Mouse (Mus musculus) layer of hippocampus, adult 9-10 months (tissue): ENCODE data around the gene Afg1l.

Experiments used
- DNase-seq: peaks from one replicate; pipeline ENCODE4 v3.0.0; 2022; ENCODE audit warnings: low spot score

Gene Afg1l

DNA sequence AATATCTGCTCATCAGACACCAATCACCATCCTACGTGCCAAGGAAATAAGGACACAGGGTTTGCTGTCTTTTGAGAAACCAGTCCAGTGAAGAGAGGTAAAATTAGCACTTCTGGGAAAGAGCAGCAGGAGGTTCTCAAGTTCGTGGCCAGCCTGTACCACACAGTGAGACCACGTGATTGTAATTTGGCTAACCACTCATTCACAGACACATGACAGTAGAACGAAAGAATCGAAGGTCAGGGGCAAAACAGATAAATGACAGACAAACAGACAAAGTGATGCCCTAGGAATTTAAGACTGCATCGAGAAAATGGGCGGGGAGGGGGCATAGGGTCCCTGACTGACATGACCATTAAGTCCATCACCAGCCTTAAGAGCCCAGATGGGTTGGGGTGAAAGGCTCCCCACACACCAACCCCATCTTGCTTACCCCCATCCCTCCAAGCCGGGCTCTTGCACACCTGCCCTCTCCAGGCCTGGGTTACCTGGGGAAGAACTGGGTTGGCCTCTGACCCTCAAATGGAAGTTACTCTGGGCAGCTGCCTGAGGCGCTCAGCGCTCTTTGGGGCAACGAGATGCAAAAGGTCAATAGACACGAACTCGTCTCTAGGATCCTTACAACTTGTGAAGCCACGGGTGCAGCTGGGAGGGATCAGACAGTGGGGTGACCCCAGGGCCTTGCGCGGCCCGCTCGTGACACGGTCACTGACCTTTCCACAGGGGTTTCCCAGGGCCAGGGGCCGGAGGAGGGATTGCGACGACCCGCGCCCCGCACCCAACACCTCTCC is 620 bp downstream of the Afg1l start:
- DNase-seq = no peak

DNA sequence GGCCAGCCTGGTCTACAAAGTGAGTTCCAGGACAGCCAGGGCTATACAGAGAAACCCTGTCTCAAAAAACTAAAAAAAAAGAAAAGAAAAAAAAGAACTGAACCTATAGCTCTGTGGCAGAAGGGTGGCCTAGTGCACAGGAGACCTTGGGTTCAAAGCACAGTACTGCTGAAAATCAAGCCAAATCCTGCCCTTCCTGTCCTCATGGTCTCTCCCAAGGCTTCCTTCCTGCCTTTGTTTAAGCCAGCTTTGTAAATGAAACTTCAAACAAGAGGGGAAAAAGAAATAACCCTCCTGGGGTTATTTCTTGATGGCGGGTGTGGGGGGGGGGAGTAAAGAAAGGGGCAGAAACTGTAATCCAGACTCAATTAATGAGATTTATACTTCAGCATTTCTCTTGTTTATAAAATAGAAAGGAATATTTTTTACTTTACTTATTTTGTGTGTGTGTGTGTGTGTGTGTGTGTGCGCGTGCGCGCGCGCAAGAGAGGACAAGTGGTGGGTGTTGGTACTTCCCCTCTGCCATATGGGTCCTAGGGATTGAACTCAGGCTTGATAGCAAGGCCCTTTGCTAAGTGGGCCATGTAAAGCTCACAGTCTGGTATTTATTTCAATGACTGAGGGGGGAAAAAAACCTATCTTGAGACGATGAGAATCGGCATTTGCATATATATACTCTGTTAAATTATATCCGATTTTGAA is 1.4 kb downstream of the Afg1l start:
- DNase-seq = no peak

DNA sequence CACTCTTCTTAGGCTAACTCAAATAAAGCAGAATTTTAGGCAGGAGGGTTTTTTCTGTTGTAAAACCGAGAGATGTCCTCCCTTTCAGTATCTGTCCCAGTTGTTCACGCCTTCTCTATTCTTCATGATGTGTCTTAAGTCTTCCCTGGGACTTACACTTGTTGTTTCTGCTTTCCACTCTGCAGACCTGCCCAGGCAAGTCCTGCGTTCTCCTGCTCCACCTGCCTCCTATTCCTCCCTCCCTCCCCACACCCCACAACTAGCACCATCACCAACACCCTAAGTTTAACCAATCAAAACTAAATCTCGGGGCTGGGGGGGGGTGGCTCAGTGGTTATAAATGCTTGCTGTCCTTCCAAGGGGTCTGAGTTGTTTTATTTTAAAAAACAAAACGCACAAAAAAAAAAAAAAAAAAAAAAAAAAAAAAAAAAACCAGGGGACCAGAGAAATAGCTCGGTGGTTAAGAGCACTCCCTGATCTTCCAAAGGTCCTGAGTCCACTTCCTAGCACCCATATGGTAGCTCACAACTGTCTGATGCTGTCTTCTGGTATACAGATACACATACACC is 3.3 kb downstream of the Afg1l start:
- no peak for DNase-seq

DNA sequence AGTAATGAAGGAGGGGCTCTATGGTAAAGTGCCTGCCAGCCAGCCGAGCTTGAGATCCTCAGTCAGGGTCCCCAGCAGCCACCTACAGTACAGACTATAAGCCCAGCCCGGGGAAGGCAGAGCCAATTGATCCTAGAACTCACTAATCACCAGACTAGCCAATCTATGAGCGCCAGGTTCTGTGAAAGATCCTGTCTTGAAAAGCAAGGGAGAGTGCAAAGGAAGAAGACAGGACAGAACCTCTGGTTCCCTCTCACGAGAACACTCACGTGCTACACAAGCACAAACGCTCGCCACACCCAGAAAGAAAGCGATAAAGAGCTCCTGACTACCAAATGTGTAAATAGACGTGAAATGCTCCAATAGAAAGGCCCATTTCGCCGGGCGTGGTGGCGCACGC is 13.6 kb downstream of the Afg1l start:
- DNase-seq = no peak

DNA sequence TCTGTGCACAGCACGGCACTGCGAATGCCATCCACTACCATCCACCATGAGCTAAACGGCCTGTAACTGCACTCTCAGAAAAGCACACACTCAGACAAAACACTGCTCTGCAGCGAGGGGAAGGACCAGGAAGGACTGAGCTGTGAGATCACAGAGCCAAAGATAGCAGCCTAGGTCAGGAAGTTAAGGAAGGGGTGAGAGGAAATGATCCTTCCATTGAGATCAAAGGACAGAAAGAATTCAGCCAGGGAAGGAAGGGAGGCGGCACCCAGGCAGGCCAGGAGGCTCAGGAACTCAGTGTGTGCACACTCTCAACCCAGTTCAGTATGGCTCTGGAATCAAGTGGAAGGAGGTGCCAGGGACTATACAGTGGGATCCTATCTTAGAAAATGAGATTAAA is 14.1 kb downstream of the Afg1l start:
- no peak for DNase-seq

DNA sequence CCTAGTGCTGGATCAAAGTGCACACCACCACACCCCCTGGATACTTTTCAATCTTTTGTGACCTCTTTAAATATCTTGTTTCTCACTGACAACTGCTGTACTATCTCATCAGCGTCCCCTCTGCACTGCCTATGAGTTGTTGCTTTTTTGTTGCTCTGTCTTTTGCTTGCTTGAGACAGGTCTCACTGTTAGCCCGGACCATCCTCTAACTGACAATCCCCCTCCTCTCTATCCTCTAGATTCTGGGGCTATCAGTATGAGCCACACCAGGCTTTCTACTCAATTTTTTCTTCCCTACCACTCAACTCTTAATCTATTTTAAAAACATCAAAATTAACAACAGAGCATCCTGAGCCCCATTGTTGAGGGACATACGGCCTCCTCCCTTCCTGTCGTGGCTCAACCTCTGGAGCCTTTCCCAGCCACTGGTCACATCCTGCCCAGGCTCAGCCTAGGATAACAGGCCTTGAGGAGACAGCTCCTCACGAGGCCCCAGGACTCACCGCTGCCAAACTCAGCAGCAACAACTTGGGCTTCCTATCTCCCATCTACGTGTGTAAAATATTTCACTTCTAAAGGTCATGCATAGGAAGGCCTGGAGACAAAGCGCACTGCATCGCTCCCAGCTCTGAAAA is 20.7 kb downstream of the Afg1l start:
- no peak for DNase-seq

DNA sequence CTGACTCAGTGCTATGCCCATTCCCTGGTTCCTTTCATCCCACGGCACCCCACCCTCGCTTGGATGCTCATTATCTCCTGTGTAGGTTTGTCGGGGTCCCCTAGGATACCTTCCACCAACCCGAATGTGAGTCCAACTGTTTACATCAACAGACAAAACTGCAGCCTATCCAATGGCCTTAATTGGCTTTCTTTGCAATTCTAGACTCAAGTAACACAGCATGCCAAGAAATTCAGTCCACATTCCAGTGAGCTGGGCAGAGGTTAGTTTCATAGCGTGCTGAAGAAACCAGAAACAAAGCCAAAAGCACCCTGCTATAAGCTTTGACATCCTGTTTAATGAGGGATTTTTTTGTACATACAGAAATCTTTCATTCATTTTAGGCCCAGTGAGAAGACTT is 22.4 kb downstream of the Afg1l start:
- DNase-seq = no peak

DNA sequence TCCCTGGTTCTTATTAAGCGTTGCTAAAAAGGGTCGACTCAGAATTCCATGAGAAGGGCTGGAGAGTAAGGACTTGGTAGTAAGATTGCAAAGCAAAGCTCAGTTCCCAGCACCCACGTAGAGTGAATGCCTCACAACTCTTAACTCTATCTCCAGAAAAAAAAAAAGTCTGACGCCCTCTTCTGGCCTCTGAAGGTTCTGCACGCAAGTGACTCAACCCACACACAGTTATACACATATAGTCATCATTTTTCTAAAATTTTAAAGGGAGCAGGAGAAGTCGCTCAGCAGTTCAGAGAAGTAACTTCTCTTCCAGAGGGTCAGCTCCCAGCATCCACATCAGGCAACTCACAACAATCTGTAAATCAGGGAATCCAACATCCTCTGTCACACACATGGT is 23.7 kb downstream of the Afg1l start:
- no peak for DNase-seq

DNA sequence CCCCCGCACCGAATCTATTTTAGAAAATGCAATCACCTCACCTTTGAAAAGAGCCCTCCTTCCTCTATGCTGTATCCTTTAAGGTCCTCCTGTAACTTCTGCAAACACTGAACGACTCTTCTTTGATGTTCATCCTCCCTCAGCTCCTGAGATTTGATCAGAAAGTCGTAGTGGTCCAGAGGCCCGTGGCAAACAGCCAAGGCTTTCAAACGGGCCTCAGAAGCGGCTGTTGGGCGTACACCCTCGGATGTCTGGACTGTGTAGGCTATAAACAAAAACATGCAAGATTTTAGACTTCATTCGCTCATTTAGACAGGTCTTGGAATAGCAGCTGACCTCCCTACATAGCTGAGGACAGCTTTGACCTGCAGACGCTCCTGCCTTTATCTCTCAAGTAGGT is 24.1 kb downstream of the Afg1l start:
- DNase-seq = no peak

DNA sequence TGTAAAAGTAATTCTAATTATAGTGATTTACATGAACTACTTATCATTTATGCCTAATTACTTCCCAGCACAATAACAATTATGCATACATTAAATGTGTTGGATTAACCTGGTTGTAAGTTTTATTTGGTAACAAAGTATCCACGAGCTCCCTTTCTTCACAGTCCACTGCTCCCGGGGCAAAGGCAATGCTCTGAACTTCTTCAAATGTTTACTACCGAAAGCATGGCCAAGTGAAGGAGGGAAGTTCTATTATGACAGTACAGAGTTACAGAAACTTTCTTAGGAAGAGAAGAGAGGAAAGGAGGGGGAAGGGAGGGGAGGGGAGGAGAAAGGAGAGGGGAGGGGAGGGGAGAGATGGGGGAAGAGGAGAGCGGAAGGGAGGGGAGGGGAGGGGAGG is 28.7 kb downstream of the Afg1l start:
- no peak for DNase-seq

DNA sequence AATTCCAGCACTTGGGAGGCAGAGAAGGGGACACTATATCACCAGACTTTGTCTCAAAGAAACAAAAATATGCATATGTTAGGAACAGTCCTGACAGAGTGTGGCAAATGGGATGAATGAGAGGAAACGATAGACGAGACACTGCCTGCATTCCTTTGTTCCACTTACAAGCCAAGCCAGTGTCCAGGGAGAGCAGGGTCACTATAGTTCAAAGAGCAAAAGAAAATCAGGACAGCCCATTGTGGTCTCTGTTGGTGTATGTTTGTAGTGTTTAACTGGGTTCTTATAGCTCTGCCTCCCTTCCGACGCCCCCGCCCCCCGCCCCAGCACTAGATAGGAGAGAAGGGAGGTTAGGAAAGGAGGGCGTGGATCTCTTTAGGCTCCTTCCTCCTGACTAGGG is 30.0 kb downstream of the Afg1l start:
- no peak for DNase-seq

DNA sequence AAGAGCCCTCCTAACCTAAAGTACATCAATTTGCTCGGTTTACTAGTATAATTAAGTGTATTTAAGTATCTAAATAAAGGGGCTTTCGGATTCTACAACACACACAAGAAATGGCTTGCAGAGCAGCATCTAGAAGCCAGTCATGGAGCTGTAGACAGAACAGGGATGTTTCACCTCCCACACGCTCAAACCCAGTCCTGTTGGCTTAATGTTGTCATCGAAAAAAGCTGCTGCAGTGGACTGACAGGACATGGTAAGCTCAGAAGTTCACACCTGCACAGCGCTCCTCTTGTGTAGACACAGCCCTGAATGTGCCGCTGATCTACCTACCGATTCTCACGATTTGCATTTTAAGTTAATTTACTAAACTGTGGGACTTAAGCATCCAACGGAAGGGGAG is 32.2 kb downstream of the Afg1l start:
- no peak for DNase-seq

DNA sequence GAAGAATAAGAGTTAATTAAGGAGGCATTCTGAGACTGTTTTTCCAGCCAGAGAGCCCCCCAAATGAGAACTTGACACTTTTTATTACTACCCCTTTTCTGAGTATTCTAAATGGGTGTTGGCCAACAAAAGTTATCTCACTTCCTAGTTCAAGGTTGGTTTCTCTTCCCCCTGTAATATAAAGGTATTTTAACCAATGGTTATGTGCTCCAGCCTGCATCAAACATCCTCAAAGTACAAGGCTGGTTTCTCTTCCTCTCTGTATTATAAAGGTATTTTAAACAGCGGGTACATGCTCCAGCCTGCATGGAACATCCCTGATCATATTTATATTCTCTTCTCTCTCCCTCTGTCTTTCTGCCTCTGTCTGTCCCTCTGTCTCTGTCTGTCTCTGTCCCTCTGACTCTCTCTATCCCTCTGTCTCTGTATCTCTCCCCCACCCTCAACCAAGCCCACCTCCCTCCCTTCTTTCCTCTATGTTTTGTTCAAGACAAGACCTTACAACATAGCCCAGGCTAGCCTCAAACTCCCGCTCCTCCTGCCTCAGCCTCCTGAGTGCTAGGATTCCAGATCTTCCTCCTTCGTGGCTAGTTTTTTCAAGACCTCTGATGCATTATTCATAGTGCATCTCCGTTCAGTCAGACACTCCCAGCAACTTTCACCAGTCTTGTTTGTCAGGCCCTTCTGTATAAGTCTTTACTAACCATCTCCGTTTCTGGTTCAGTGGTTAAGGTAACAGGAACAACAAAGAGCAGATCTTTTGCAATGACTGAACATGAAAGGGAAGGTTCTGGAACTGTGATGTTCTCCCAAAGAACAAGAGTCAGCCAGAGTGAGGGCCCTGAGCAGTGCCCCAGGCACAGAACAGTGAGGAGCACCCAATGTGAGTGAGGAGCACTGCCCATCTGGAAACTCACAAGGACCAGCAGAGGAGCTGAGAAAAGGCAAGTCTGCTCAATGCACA is 41.2 kb downstream of the Afg1l start:
- DNase-seq = no peak

DNA sequence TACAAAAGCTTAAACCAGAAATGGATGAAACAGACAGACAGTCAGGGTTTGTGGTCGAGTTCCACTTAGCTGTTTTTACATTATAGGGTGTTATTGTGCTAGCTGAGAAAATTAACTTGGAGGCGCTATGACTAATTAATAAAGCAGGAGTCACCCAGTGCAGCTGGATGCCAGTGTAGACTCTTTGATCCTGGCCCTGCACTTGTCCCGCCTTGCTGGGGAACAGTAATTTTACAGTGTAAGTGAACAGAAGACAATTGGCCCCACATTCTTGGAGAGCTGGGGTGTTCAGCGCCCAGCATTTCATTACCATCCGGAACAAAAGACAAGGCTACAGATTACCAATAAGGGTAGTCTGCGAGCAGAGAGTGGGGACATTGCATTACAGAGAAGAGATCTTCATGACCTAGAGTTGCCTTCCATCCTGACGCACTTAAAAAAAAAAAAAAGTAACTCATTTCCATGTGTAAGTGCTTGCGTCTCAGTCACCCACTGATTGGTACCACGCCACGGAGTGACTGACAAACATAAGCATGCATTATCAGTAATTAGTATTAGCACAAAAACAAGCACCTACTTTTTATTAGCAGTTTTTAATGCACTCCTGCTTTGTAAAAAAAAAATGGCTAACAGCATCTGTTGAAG is 60.7 kb downstream of the Afg1l start:
- no peak for DNase-seq

DNA sequence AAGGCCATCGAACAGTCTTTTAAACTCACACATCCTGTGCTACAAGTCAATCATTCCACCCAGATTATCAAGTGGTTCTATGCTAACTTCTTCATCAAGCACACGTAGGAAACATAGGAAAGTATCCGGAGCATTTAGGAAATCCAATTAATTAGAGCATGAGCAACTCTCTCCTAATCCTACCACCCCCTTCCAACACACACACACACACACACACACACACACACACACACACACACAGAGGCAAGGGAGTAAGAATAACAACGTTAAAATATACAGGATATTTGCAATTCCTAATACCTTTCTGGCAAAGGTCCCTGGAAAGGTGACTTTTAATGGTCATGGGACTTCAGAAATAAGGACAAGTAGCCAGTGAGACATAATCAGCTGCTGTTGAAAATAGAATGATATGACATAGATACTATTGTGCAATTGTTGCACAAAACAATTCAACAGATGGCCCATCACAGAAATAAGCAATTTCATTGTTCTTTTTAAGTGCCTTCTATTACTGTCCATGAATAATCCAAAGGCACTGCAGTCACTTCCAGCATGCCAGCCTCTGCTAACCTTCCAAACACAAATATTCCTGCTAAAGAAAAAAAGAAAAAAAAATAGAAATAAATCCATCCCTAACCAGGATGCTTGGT is 62.4 kb downstream of the Afg1l start:
- DNase-seq = no peak

DNA sequence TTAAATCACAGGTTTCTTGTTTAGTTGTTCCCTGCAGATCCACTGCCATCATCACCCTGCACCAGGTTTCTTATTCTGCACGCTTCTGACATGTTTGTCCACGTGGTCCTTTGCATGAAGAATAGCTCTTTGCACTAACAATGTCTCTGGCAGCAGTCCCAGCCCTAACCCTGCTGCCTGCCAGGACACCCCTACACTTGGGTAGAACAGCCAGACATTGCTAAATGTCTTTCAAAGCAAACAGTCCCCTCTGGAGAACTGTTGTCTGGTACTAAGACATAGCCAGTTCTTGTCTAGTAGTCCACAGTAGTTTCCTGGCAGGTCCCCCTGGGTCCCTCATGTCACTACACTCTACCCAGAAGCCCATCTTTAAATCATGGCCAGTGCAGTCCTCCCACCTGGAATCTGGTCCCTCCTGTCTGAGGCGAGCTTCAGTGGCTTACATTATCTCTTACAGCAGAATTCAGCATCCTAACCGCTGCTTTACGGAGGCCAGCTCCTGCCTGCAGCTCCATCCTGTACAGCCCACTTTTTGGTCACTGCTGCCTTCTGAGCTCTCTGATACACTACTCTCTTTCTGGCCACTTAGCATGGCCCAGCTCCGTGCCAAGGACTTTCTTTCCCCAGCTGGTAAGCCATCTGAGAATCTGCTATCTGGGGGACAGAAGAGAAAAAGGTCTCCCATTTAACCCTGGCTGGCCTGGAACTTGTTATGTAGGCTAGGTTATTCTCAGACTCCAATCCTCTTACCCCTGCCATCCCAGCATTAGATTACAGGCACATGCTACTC is 67.4 kb downstream of the Afg1l start:
- DNase-seq = no peak

DNA sequence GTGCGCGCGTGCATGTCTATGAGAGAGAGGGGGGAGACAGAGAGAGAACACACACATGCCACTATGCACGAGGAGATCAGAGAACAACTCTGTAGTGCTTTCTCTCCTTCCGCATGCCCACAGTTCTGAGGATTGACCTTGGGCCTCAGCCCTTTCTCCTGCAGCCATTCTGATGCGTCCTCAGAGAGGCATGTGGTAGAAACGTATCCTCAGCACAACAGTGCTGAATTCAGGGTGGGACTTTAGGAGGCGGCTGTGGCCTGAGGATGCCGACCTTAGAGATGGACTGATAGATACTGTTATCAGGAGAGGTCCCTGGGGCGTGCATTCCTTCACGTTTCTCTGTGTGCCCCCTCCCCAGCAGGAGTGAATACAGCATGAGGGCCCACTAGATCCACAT is 87.9 kb downstream of the Afg1l start:
- no peak for DNase-seq

DNA sequence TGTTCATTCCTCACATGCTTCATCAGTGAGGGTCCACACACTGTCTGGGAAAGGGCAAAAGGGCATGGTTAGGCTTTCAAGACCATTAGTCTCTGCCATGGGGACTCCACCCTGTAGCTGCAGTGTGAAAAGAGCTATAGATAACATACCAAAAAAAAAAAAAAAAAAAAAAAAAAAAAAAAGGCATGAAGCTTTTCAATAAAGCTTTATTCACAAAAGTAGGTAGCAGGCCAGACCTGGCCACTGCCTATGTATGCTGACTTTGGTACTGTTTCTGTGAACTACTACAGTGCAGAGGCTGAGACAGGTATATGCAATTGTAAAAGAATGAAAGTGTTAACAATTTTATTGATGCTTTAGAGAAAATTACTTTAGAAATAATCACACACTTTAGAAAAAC is 90.2 kb downstream of the Afg1l start:
- DNase-seq = no peak

DNA sequence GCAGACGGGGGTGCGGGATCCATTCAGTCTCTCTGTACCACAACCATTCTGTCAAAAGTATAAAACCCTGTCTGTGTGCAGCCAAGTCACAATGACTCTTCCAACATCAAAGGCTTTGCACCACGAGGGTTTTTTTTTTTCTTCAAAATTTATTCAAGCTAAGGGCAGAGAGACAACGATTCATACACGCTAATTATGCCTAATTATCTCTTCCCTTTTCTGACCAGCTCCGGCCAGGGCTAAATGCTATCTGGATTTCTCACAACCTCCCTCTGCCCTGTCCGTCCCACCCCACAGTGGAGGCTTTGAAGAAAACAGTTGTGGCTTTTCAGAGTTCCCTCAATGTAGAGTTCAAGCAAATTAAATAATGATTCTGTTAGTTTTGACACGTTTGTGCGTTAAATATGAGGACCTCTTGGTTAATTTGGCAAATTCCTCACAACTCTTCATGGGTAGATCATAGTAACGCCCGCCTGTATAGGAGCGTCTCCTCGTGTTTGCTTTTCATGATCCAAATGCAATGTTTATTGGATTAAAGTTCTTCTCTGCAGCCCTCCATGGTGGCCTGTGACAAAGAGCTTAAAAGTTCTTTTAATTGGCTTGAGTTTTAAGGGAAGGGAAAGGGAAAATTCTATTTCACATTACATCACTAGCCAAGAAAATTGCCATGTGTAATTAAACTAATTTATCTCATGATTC is 93.3 kb downstream of the Afg1l start:
- DNase-seq = no peak
